Mouse (Mus musculus) olfactory bulb, adult 2 months (tissue): ENCODE results near the gene Sdr16c6.

Source experiments
- CTCF ChIP-seq: fragments of 200-500 bp; IDR thresholded peaks from 2 replicates; pipeline ENCODE4 v1.5.1; 2012; ENCODE audit warnings: low read depth, mild to moderate bottlenecking, low read length, moderate library complexity; ENCODE audit not compliant: insufficient read depth
- POLR2A ChIP-seq: fragments of 200-500 bp; IDR thresholded peaks from 2 replicates; pipeline ENCODE4 v1.6.1; 2012; ENCODE audit warnings: mild to moderate bottlenecking, low read depth, low read length, moderate library complexity; ENCODE audit not compliant: insufficient read depth

- no peak for TF ChIP-seq CTCF
- no peak for TF ChIP-seq POLR2A
Observed at GRCm38 (mm10) chr4:4077372-4077771, at the start of gene Sdr16c6.
